Mouse (Mus musculus) inflammation-experienced regulatory T-cells, adult 16 weeks (primary cell): Measurements from ENCODE around the gene Olfr293. TPM values are rescaled to one million over a fixed set of nuclear protein-coding genes. Genes with fewer than 3 reads are reported as not detected.

Experiments
- polyA plus RNA-seq: library from polyadenylated mRNA; unstranded; fragments of 100-300 nt; shearing (Covaris generic); gene quantifications from one replicate; pipeline ENCODE4 v1.2.1, GENCODE M21; 2017

Gene Olfr293
- polyA plus RNA-seq: not detected

DNA sequence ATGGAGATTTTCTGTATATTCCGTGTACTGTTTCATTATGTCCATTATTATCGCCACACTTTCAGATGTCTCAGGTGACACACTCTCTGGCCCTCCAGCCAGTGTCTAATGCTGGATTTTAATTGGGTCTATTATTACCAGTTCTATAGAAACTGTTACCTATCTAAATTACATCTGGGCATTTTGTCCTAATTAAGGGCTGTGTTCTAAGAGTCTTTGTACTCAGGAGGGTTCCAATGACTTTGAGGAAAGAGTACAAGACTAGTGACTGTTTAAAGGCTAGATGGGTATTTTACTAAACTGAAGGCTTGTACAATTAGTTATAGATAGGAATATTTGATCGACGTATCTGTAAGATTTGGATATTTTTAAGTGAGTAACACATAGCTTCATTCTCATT, at the start of gene Olfr293:
TSS of gene Olfr293 (plus strand) at position 301 of the 400 bp plus-strand sequence.

DNA sequence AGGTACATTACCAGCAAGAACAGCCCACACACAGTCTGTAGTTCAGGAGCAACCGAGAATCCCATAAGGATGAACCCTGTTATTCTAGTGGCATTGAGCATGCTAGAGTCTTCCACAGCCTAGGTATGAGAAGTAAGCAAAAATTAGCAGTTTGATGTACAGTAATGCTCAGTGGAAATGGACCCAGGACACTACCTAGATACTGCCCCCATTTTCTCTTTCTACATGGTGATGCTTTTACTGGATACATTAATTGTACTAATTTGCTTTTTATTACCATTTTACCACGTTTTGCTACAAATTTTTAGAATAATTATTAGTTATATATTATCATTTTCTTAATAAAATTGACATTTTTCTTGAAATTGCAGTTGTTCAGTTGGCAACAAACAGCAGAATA, 32.3 kb upstream of the Olfr293 start, which contains the start of gene Olfr294:
TSS of gene Olfr294 (minus strand) at position 101 of the 400 bp plus-strand sequence.

DNA sequence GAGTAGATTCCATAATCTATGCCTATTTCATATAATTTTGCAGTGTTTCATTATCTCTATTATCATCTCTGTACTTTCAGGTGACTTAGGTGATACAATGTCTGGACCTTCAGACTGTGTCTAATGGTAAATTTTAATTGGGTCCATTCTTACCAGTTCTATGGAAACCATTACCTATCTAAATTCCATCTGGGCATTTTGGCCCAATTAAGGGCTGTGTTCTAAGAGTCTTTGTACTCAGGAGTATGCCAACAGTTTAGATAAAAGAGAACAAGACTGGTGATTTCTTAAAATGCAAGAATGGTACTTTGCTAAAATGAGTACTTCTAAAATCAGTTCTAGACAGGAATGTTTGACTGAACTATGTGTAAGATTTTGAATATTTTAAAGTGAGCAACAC, 39.2 kb downstream of the Olfr293 start, which contains the start of gene Olfr292:
TSS of gene Olfr292 (plus strand) at position 301 of the 400 bp plus-strand sequence.

Other genes starting within 250 kb of the Olfr293 start
- gene Olfr301, start 245.2 kb upstream of the Olfr293 start, polyA plus RNA-seq: not detected
- not detected for gene Olfr299, start 189.1 kb upstream of the Olfr293 start, polyA plus RNA-seq
- not detected for gene Olfr298, start 156.6 kb upstream of the Olfr293 start, polyA plus RNA-seq
- not detected for gene Olfr297, start 129.1 kb upstream of the Olfr293 start, polyA plus RNA-seq
- not detected for gene Olfr295, start 65.2 kb upstream of the Olfr293 start, polyA plus RNA-seq
- gene Olfr294, start 32.4 kb upstream of the Olfr293 start, polyA plus RNA-seq: not detected
- gene Olfr292, start 39.3 kb downstream of the Olfr293 start, polyA plus RNA-seq: not detected
- gene Folh1, start 126.9 kb downstream of the Olfr293 start, polyA plus RNA-seq: not detected
- gene Vmn2r77, start 146.0 kb downstream of the Olfr293 start, polyA plus RNA-seq: 0.09 TPM